Mouse (Mus musculus): ENCODE results near the gene Tmem159.

The Tmem159 gene

GRCm38 (mm10) chr7:120145191-120145590, 43.0 kb downstream of the Tmem159 start, which contains the start of gene Zp2:
Gene Zp2, minus strand, starts transcription at chr7:120145291.
- DNase-seq: no peak

GRCm38 (mm10) chr7:120150257-120150656, 48.1 kb downstream of the Tmem159 start:
- no peak for DNase-seq

GRCm38 (mm10) chr7:120150898-120151297, 48.7 kb downstream of the Tmem159 start:
- no peak for DNase-seq

- no peak for DNase-seq
These were observed 54.8 kb downstream of the Tmem159 start for GRCm38 (mm10) chr7:120156841-120157409.

GRCm38 (mm10) chr7:120157575-120158061, 55.5 kb downstream of the Tmem159 start:
- no peak for DNase-seq

- no peak for DNase-seq
These were observed 56.0 kb downstream of the Tmem159 start for GRCm38 (mm10) chr7:120158121-120158613.

GRCm38 (mm10) chr7:120163581-120164251, 61.6 kb downstream of the Tmem159 start:
- DNase-seq: no peak

Measured in cerebellum, adult 9-11 months (tissue).